Mouse (Mus musculus): ENCODE measurements around the gene Dop1b.

GRCm38 (mm10) chr16:93829526-93829925 is 117.8 kb downstream of the Dop1b start:
- TF ChIP-seq CTCF (conservative IDR thresholded peaks at IDR 0.05; ENCODE audit: low read length) (no peak), NANOG (IDR thresholded peaks at IDR 0.05; ENCODE audit: borderline replicate concordance, low read length) (no peak)

Data from E14TG2a.4 (cell line).